Mouse (Mus musculus) cerebellum, postnatal 36 days (tissue): ENCODE measurements around the gene Rfk.
A peak's percentile ranks its signal among the peaks of the same experiment; 100 is the strongest.

Experiments used
- DNase-seq, 2 experiments: peaks; one replicate each; pipeline ENCODE4 v3.0.0; 2021 to 2022; ENCODE audit warnings: mixed read lengths in 2 of 2

Gene Rfk

GRCm38 (mm10) chr19:17385022-17385421, 8.8 kb upstream of the Rfk start:
- DNase-seq, result no peak

- no peak for DNase-seq
Observed at GRCm38 (mm10) chr19:17385426-17385825, 8.4 kb upstream of the Rfk start.

GRCm38 (mm10) chr19:17386424-17386823, 7.4 kb upstream of the Rfk start:
- no peak for DNase-seq

GRCm38 (mm10) chr19:17388404-17388803, 5.4 kb upstream of the Rfk start:
- peak; percentile 20 to 44 for DNase-seq

- no peak for DNase-seq
Observed at GRCm38 (mm10) chr19:17392866-17393265, 977 bp upstream of the Rfk start.

GRCm38 (mm10) chr19:17396802-17397201, 3.0 kb downstream of the Rfk start:
- DNase-seq, result no peak

- no peak for DNase-seq
Observed at GRCm38 (mm10) chr19:17397922-17398321, 4.1 kb downstream of the Rfk start.

GRCm38 (mm10) chr19:17399965-17400364, 6.1 kb downstream of the Rfk start:
- no peak for DNase-seq

GRCm38 (mm10) chr19:17400571-17400970, 6.7 kb downstream of the Rfk start:
- DNase-seq, result no peak

- no peak for DNase-seq
Observed at GRCm38 (mm10) chr19:17403175-17403574, 9.3 kb downstream of the Rfk start.

- DNase-seq, result no peak
Observed at GRCm38 (mm10) chr19:17406823-17407222, 13.0 kb downstream of the Rfk start.

- DNase-seq, result no peak
Observed at GRCm38 (mm10) chr19:17408591-17408990, 14.7 kb downstream of the Rfk start.

- no peak for DNase-seq
Observed at GRCm38 (mm10) chr19:17409351-17409750, 15.5 kb downstream of the Rfk start.

GRCm38 (mm10) chr19:17410465-17411065, 16.7 kb downstream of the Rfk start:
- no peak for DNase-seq

- DNase-seq, result no peak
Observed at GRCm38 (mm10) chr19:17412915-17413459, 19.1 kb downstream of the Rfk start.

- DNase-seq, result no peak
Observed at GRCm38 (mm10) chr19:17417855-17418254, 24.0 kb downstream of the Rfk start.

GRCm38 (mm10) chr19:17423306-17423705, 29.5 kb downstream of the Rfk start:
- DNase-seq, result no peak

GRCm38 (mm10) chr19:17427824-17428560, 34.1 kb downstream of the Rfk start:
- no peak for DNase-seq

- no peak for DNase-seq
Observed at GRCm38 (mm10) chr19:17428561-17428914, 34.7 kb downstream of the Rfk start.

GRCm38 (mm10) chr19:17436651-17437050, 42.8 kb downstream of the Rfk start:
- no peak for DNase-seq

GRCm38 (mm10) chr19:17439476-17440189, 45.8 kb downstream of the Rfk start:
- DNase-seq, result peak in 1 of 2 experiments; percentile 16

GRCm38 (mm10) chr19:17443581-17443980, 49.7 kb downstream of the Rfk start:
- DNase-seq, result no peak
